Mouse (Mus musculus) forebrain, embryonic 13.5 days (tissue): ENCODE results near the gene Rnf31. TPM values are rescaled to one million over a fixed set of nuclear protein-coding genes. Genes with fewer than 3 reads are reported as not detected.

Experiments
- ATAC-seq: fragments of 200-750 bp; cut with Nextera tagmentation; 2 replicates; pipeline ENCODE4 v1.8.0; 2017
- H3K27ac ChIP-seq: fragments of 300-500 bp; sonication (generic); 2 replicates; pipeline ENCODE4 v1.5.1; 2015; ENCODE audit warnings: inconsistent platforms, mild to moderate bottlenecking, moderate library complexity
- H3K27me3 ChIP-seq: fragments of 300-500 bp; sonication (generic); 2 replicates; pipeline ENCODE4 v1.6.1; 2015; ENCODE audit warnings: mild to moderate bottlenecking, inconsistent platforms
- H3K36me3 ChIP-seq: fragments of 300-500 bp; sonication (generic); 2 replicates; pipeline ENCODE4 v1.6.1; 2015; ENCODE audit warnings: mild to moderate bottlenecking, inconsistent platforms; ENCODE audit not compliant: poor library complexity, severe bottlenecking
- H3K4me1 ChIP-seq: fragments of 300-500 bp; sonication (generic); 2 replicates; pipeline ENCODE4 v1.6.1; 2015; ENCODE audit warnings: inconsistent platforms
- H3K4me2 ChIP-seq: fragments of 300-500 bp; sonication (generic); 2 replicates; pipeline ENCODE4 v1.6.1; 2015; ENCODE audit warnings: inconsistent platforms, mild to moderate bottlenecking, moderate library complexity
- H3K4me3 ChIP-seq: fragments of 300-500 bp; sonication (generic); 2 replicates; pipeline ENCODE4 v1.5.1; 2015; ENCODE audit warnings: mild to moderate bottlenecking, inconsistent platforms
- H3K9ac ChIP-seq: fragments of 300-500 bp; sonication (generic); 2 replicates; pipeline ENCODE4 v1.6.1; 2015; ENCODE audit warnings: mild to moderate bottlenecking, inconsistent platforms
- H3K9me3 ChIP-seq: fragments of 300-500 bp; sonication (generic); replicated peaks from 2 replicates; pipeline ENCODE4 v1.6.1; 2016; ENCODE audit warnings: inconsistent platforms
- WGBS: fragments of 180-500 bp; shearing (Covaris S2); methylation state at CpG from one replicate; pipeline ENCODE4 v1.1.7; 2015; 5-methylcytosine and 5-hydroxymethylcytosine counted together
- polyA plus RNA-seq: library from polyadenylated mRNA; unstranded; fragments of >200 nt; fragmentation: Nextera tagmentation; extraction: Ambion mirVana; gene quantifications from 2 replicates; pipeline ENCODE4 v1.2.1, GENCODE M21; 2015

Rnf31 gene
- polyA plus RNA-seq, 1 experiment from 2014 or later, result 13.3 TPM

- H3K4me2 ChIP-seq, result peak within 1 kb of the TSS; percentile 77
- no peaks in the 10 kb centered on the region for H3K9me3 ChIP-seq
- no peaks in the 10 kb centered on the region for H3K27me3 ChIP-seq
- peaks cover 21% of the 10 kb centered on the region for H3K4me1 ChIP-seq
- WGBS, result under 1% methylated on average over 51 of the region's 51 CpGs
- H3K4me3 ChIP-seq, result peak within 1 kb of the TSS; percentile 66
- peak within 1 kb of the TSS; percentile 87 for H3K9ac ChIP-seq
- ATAC-seq, result peak; percentile 98
- peaks cover 25% of the 10 kb centered on the region for H3K36me3 ChIP-seq
- peak within 1 kb of the TSS; percentile 98 for H3K27ac ChIP-seq
Measured at GRCm38 (mm10) chr14:55560202-55561073, 31.1 kb upstream of the Rnf31 start, which contains the start of gene A730061H03Rik. Gene A730061H03Rik, minus strand, starts transcription at chr14:55560406.

DNA sequence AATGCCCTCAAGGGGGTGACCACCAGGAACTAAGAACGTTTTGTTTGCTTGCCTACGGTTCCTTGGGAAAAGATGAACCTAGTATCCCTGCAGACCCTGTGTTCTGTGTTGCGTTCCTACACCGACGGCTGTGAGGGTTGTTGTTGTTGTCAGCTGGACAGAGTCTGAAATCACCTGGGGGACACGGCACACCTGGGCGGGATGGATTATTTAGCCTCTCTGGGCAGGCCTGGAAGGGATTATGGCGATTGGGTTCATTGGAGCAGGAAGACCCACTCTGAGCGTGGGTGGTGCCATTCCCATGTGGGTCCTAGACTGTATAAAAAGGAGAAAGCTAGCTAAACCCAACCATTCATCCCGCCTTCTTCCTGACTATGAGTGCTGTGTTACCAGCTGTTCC, 29.6 kb upstream of the Rnf31 start:
- no peaks in the 10 kb centered on the region for H3K9me3 ChIP-seq
- H3K27ac ChIP-seq, result no peak overlapping the region
- H3K36me3 ChIP-seq, result peaks cover 39% of the 10 kb centered on the region
- H3K9ac ChIP-seq, result no peak overlapping the region
- WGBS, result 86% methylated on average over 10 of the region's 10 CpGs
- peaks cover 21% of the 10 kb centered on the region for H3K4me1 ChIP-seq
- peak overlapping the region; percentile 77; the same call in 1 of the 2 replicates for H3K4me2 ChIP-seq
- no peak for ATAC-seq
- H3K4me3 ChIP-seq, result no peak overlapping the region
- H3K27me3 ChIP-seq, result no peaks in the 10 kb centered on the region

- H3K36me3 ChIP-seq, result peaks cover 53% of the 10 kb centered on the region
- no peak for ATAC-seq
- no peaks in the 10 kb centered on the region for H3K9me3 ChIP-seq
- H3K27ac ChIP-seq, result no peak overlapping the region
- peaks cover 21% of the 10 kb centered on the region for H3K4me1 ChIP-seq
- H3K4me2 ChIP-seq, result no peak overlapping the region
- H3K9ac ChIP-seq, result no peak overlapping the region
- H3K4me3 ChIP-seq, result no peak overlapping the region
- H3K27me3 ChIP-seq, result no peaks in the 10 kb centered on the region
- 91% methylated on average over 11 of the region's 11 CpGs for WGBS
Measured at GRCm38 (mm10) chr14:55563249-55563648, 28.3 kb upstream of the Rnf31 start.

DNA sequence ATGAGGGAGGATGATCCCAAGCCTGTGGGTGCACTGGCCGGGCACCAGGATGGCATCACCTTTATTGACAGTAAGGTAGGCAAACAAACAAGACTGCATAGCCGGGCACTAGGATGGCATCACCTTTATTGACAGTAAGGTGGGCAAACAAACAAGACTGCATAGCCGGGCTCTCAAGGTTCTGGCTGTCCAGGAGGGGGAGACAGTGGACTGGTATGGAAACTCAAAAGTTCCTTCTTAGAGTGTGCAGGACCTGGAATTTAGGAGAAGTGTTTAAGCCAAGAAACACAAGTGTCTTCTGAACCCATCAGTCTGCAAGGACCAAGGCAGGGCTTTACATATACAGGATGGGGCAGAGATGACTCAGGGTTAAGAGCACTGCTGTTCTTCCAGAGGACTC, 25.8 kb upstream of the Rnf31 start:
- H3K4me2 ChIP-seq, result no peak overlapping the region
- no peak overlapping the region for H3K27ac ChIP-seq
- H3K9me3 ChIP-seq, result no peaks in the 10 kb centered on the region
- H3K4me3 ChIP-seq, result no peak overlapping the region
- ATAC-seq, result no peak
- no peaks in the 10 kb centered on the region for H3K27me3 ChIP-seq
- H3K9ac ChIP-seq, result no peak overlapping the region
- H3K4me1 ChIP-seq, result peaks cover 13% of the 10 kb centered on the region
- peaks cover 76% of the 10 kb centered on the region for H3K36me3 ChIP-seq
- WGBS, result 85% methylated on average over 3 of the region's 3 CpGs

GRCm38 (mm10) chr14:55567496-55567895, 24.0 kb upstream of the Rnf31 start:
- ATAC-seq, result no peak
- H3K27ac ChIP-seq, result no peak overlapping the region
- no peak overlapping the region for H3K4me2 ChIP-seq
- 86% methylated on average over 3 of the region's 3 CpGs for WGBS
- H3K4me3 ChIP-seq, result no peak overlapping the region
- no peak overlapping the region for H3K9ac ChIP-seq
- H3K4me1 ChIP-seq, result no peaks in the 10 kb centered on the region
- peaks cover 78% of the 10 kb centered on the region for H3K36me3 ChIP-seq
- no peaks in the 10 kb centered on the region for H3K9me3 ChIP-seq
- H3K27me3 ChIP-seq, result no peaks in the 10 kb centered on the region

- no peaks in the 10 kb centered on the region for H3K27me3 ChIP-seq
- H3K9me3 ChIP-seq, result no peaks in the 10 kb centered on the region
- H3K4me1 ChIP-seq, result no peaks in the 10 kb centered on the region
- no peak for ATAC-seq
- no peak overlapping the region for H3K27ac ChIP-seq
- no peak overlapping the region for H3K4me3 ChIP-seq
- H3K9ac ChIP-seq, result no peak overlapping the region
- peaks cover 52% of the 10 kb centered on the region for H3K36me3 ChIP-seq
- 88% methylated on average over 2 of the region's 2 CpGs for WGBS
- H3K4me2 ChIP-seq, result no peak overlapping the region
Measured at GRCm38 (mm10) chr14:55570588-55570987, 20.9 kb upstream of the Rnf31 start.

DNA sequence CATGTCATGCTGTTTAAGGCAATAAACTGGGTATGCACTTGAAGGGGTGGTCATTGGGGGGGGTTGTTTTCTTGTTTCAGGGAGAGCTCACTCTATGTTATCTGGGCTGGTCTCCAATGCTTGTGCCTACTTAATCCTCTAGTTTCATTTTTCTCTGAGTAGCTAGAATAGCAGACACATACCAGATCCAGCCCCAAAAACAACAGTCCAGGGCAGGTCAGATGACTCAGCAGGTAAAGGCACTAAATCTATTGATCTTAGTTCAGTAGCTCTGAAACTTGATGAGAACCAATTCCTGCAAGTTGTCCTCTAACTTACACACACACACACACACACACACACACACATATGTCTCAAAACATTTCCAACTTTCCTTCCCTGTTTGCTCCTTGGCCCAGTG, 19.7 kb upstream of the Rnf31 start:
- ATAC-seq, result no peak
- Histone ChIP-seq H3K27me3 (no peaks in the 10 kb centered on the region), H3K36me3 (peaks cover 40% of the 10 kb centered on the region), H3K9me3 (no peaks in the 10 kb centered on the region), H3K4me2 (no peak overlapping the region), H3K4me1 (no peaks in the 10 kb centered on the region), H3K9ac (no peak overlapping the region), H3K4me3 (no peak overlapping the region), H3K27ac (no peak overlapping the region)

GRCm38 (mm10) chr14:55575302-55575701, 16.2 kb upstream of the Rnf31 start, which contains the start of gene Fitm1:
Gene Fitm1, plus strand, starts transcription at chr14:55575617.
- Histone ChIP-seq H3K27me3 (no peaks in the 10 kb centered on the region), H3K4me2 (no peak within 1 kb of the TSS), H3K4me1 (peaks cover 14% of the 10 kb centered on the region), H3K9me3 (no peaks in the 10 kb centered on the region), H3K27ac (no peak within 1 kb of the TSS), H3K4me3 (no peak within 1 kb of the TSS), H3K9ac (no peak within 1 kb of the TSS), H3K36me3 (peaks cover 13% of the 10 kb centered on the region; the same call in 1 of the 2 replicates)
- no peak for ATAC-seq
- WGBS, result 92% methylated on average over 6 of the region's 8 CpGs

DNA sequence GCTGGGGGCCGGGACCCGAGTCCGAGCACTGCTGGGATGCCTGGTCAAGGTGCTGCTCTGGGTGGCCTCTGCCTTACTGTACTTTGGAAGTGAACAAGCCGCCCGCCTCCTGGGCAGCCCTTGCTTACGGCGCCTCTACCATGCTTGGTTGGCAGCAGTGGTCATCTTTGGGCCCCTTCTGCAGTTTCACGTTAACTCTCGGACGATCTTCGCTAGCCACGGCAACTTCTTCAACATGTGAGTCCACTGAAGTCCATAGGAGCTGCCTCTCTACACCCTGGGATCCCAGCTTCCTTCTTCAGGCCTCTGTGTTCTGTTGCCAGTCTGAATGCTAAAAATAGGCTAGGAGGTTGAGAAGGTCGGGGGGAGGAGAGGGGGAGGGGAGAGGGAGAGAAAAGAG, 15.8 kb upstream of the Rnf31 start:
- H3K4me3 ChIP-seq, result no peak overlapping the region
- H3K4me2 ChIP-seq, result no peak overlapping the region
- no peaks in the 10 kb centered on the region for H3K9me3 ChIP-seq
- no peaks in the 10 kb centered on the region for H3K27me3 ChIP-seq
- peaks cover 14% of the 10 kb centered on the region for H3K4me1 ChIP-seq
- H3K36me3 ChIP-seq, result peaks cover 13% of the 10 kb centered on the region
- ATAC-seq, result no peak
- no peak overlapping the region for H3K9ac ChIP-seq
- no peak overlapping the region for H3K27ac ChIP-seq
- 78% methylated on average over 13 of the region's 13 CpGs for WGBS

DNA sequence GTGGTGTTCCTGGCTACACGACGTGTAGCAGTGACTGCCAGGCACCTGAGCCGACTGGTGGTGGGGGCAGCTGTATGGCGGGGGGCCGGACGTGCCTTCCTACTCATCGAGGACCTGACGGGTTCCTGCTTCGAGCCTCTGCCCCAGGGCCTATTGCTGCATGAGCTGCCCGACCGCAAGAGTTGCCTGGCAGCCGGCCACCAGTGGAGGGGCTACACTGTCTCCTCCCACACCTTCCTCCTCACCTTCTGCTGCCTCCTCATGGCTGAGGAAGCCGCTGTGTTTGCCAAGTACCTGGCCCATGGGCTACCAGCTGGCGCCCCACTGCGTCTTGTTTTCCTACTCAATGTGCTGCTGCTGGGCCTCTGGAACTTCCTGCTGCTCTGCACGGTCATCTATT, 15.1 kb upstream of the Rnf31 start:
- 82% methylated on average over 16 of the region's 16 CpGs for WGBS

DNA sequence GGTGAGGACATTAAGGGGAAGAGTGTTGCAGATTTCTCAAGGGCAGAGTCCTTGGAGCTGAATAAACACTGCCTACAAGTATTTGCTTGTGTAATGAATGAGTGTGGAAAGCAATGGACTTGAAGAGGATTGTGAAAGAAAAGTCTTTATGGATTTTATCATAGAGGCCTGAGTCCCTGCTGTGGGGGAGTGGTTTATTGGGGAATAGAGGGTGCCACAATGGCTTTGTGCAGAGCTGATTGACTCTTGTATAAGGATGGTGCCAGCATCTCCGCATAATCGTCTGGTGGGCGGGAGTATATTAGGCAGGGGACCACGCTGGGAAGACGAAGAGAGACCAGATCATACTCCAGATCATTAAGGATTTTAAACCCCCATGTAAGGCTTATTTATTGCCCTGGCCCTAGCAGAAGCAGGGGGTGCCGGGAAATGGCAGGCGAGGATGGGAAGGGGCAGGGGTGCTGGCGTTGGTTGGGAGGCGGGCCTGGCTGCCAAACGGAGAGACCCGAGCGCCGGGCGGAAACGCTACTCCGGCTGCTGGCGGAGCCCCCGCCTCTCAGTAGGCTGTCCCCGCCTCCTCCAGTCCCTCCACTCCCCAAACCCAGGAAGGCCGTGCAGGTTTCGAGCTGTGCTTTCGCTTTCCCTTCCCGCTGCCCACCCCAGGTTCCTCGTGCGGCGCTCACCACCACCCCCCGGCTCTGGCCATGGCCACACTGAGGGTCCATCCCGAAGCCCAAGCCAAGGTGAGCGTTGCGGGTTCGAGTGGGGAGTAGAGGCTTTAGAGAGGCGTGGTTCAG, 13.4 kb upstream of the Rnf31 start, which contains the start of gene Psme1:
TSS of gene Psme1 (plus strand) at position 253 of the 797 bp plus-strand sequence.
- Histone ChIP-seq H3K9me3 (no peaks in the 10 kb centered on the region), H3K4me2 (peak within 1 kb of the TSS; percentile 89), H3K27ac (peak within 1 kb of the TSS; percentile 87), H3K4me1 (peaks cover 14% of the 10 kb centered on the region), H3K9ac (peak within 1 kb of the TSS; percentile 84), H3K4me3 (peak within 1 kb of the TSS; percentile 64), H3K27me3 (no peaks in the 10 kb centered on the region), H3K36me3 (peaks cover 25% of the 10 kb centered on the region)
- 1% methylated on average over 32 of the region's 32 CpGs for WGBS
- ATAC-seq, result peak; percentile 95

More for the DNA sequence above, 15.1 kb upstream of the Rnf31 start:
- no peak overlapping the region for H3K27ac ChIP-seq
- H3K9me3 ChIP-seq, result no peaks in the 10 kb centered on the region
- H3K9ac ChIP-seq, result no peak overlapping the region
- no peak for ATAC-seq
- H3K36me3 ChIP-seq, result peaks cover 18% of the 10 kb centered on the region
- H3K4me2 ChIP-seq, result no peak overlapping the region
- no peaks in the 10 kb centered on the region for H3K27me3 ChIP-seq
- H3K4me3 ChIP-seq, result no peak overlapping the region
- H3K4me1 ChIP-seq, result peaks cover 14% of the 10 kb centered on the region

GRCm38 (mm10) chr14:55578668-55579269, 12.7 kb upstream of the Rnf31 start:
- 32% methylated on average over 6 of the region's 6 CpGs for WGBS
- Histone ChIP-seq H3K27ac (peak overlapping the region; percentile 87), H3K4me1 (peaks cover 14% of the 10 kb centered on the region), H3K4me2 (peak overlapping the region; percentile 89), H3K9me3 (no peaks in the 10 kb centered on the region), H3K27me3 (no peaks in the 10 kb centered on the region), H3K36me3 (peaks cover 25% of the 10 kb centered on the region), H3K9ac (peak overlapping the region; percentile 84), H3K4me3 (peak overlapping the region; percentile 64)
- ATAC-seq, result peak; percentile 31
